Mouse (Mus musculus): ENCODE data around the gene Slc7a8. TPM values are rescaled to one million over a fixed set of nuclear protein-coding genes. Genes with fewer than 3 reads are reported as not detected.

Slc7a8 gene
- polyA plus RNA-seq, 1 experiment from 2014 or later, result 7.1 TPM

DNA sequence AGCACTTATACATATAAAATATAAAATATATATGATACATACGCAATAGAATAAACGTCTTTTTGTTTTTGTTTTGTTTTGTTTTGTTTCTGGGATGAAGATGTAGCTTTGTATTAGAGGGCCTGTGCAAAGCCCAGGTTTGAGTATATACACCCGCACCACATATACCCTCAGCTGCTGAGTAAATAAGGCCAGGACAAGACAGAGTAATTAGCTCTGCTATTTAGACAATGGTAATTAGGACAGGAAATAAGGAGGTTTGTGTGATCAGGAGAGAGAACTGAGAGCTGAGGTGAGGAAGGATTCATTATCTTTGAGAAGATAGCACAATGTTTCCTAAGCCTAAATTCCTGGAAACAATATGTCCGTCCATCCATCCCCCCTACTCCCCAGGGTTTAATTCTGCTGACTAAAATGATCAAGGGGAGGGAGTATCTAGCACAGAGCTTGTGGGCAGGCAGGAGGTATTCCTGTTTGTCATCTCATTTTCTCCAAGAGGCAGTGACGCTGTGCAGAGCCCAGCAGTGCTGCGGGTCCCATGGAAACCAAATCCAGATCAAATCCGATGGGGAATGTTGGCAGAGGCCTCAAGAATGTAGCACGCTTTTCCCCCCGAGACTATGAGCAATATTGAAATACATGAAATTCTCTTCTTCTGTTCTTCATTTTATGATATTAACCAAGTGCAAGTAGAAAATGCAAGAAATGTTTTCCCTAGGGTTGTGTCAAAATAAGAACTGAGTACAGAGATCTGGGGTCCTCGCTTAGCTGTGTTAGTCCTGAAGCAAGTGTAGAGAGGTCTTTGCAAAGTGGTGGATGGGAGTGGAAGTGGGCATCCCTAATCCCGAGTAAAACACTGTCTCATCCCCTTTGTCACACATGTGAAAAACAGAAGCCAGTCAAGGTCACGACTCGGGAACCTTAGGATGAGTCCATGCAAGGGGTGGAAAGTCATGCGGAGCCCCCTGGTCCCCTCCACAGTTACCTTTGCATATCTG is 44.9 kb downstream of the Slc7a8 start:
- Histone ChIP-seq H3K9me3 (ENCODE audit: control insufficient read depth, low read length) (no peaks in the 10 kb centered on the region), H3K4me2 (no peak overlapping the region), H3K27ac (ENCODE audit: low read depth, low read length) (no peak overlapping the region), H3K36me3 (ENCODE audit: control insufficient read depth, insufficient read depth, low read length) (no peaks in the 10 kb centered on the region), H3K9ac (ENCODE audit: low read depth, low read length) (no peak overlapping the region), H3K4me3 (ENCODE audit: low read depth, low read length) (no peak overlapping the region), H3K4me1 (replicated peaks; ENCODE audit: control insufficient read depth, insufficient read depth, low read length) (no peaks in the 10 kb centered on the region), H3K27me3 (replicated peaks; ENCODE audit: control insufficient read depth, insufficient read depth, low read length) (no peaks in the 10 kb centered on the region)
- DNase-seq (ENCODE audit: low spot score) (no peak), ATAC-seq (replicated peaks; ENCODE audit: low FRiP score) (no peak)
- 69% methylated on average over 14 of the region's 14 CpGs for WGBS

DNA sequence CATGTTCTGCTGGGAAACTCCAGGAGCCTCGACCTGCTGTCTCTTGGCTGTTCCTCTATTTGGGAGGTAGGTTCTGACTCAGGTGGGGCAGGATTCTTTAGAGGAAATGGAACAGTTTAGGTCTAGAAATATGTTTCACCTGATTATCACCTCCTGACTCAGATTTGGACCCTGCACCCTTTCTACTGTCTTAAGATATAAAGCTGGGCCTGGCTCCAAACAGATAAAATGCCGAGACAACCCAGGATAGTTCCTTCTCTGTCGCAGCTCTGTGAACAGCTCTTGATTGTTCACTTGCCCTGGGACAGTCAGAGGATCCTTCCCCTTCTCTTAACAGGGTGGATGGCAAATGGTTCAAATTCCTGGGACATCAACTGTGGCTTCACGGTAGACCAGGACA is 46.5 kb downstream of the Slc7a8 start:
- H3K27ac ChIP-seq (ENCODE audit: low read depth, low read length), result no peak overlapping the region
- DNase-seq (ENCODE audit: low spot score) (no peak), ATAC-seq (replicated peaks; ENCODE audit: low FRiP score) (no peak)
- no peaks in the 10 kb centered on the region for H3K4me1 ChIP-seq (replicated peaks; ENCODE audit: control insufficient read depth, insufficient read depth, low read length)
- no peaks in the 10 kb centered on the region for H3K9me3 ChIP-seq (ENCODE audit: control insufficient read depth, low read length)
- H3K9ac ChIP-seq (ENCODE audit: low read depth, low read length), result no peak overlapping the region
- no peaks in the 10 kb centered on the region for H3K36me3 ChIP-seq (ENCODE audit: control insufficient read depth, insufficient read depth, low read length)
- H3K27me3 ChIP-seq (replicated peaks; ENCODE audit: control insufficient read depth, insufficient read depth, low read length), result no peaks in the 10 kb centered on the region
- no peak overlapping the region for H3K4me3 ChIP-seq (ENCODE audit: low read depth, low read length)
- WGBS, result 52% methylated on average over 4 of the region's 4 CpGs
- no peak overlapping the region for H3K4me2 ChIP-seq

DNA sequence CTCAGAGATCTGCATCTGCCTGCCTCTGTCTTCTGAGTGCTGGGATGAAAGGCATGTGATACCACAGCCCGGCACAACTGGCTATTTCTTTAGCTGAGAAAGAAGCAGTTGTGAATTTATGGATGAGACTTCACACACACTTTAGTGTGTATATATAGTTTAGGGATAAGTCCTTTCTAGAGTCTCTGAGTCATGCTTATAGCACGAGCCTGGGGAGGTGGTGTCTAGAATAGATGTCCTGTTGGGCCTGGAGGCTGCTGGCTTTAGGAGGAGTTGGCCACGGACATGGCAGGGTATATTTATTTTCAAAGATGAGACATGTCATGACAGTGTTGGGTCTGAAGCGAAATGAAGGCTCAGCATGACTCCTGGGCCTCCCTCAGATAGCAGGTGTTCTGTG is 47.7 kb downstream of the Slc7a8 start:
- DNase-seq (ENCODE audit: low spot score) (no peak), ATAC-seq (replicated peaks; ENCODE audit: low FRiP score) (no peak)
- Histone ChIP-seq H3K4me2 (no peak overlapping the region), H3K4me3 (ENCODE audit: low read depth, low read length) (no peak overlapping the region), H3K36me3 (ENCODE audit: control insufficient read depth, insufficient read depth, low read length) (no peaks in the 10 kb centered on the region), H3K4me1 (replicated peaks; ENCODE audit: control insufficient read depth, insufficient read depth, low read length) (no peaks in the 10 kb centered on the region), H3K27me3 (replicated peaks; ENCODE audit: control insufficient read depth, insufficient read depth, low read length) (no peaks in the 10 kb centered on the region), H3K9me3 (ENCODE audit: control insufficient read depth, low read length) (no peaks in the 10 kb centered on the region), H3K9ac (ENCODE audit: low read depth, low read length) (no peak overlapping the region), H3K27ac (ENCODE audit: low read depth, low read length) (no peak overlapping the region)
- WGBS, result 68% methylated on average over 4 of the region's 4 CpGs

DNA sequence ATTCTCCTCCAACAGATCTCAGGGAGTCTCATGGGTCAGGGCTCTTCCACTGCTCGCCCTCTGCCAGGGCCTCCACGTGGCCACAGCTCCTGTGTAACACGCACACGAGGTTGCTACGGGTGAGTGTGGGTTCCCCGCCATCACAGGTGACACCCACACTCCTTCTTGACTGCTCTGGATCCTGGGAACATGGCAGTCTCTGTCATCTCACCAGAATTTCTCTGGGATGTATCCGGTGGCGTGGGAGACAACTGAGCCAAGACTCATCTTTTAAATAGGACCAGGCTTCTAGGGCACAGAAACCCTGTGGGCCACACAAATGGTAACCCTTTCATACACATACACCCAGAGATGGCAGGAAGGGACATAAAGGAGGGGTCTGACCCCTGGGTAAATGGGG is 49.5 kb downstream of the Slc7a8 start:
- H3K4me1 ChIP-seq (replicated peaks; ENCODE audit: control insufficient read depth, insufficient read depth, low read length), result no peaks in the 10 kb centered on the region
- DNase-seq (ENCODE audit: low spot score) (no peak), ATAC-seq (replicated peaks; ENCODE audit: low FRiP score) (no peak)
- H3K27me3 ChIP-seq (replicated peaks; ENCODE audit: control insufficient read depth, insufficient read depth, low read length), result no peaks in the 10 kb centered on the region
- no peak overlapping the region for H3K27ac ChIP-seq (ENCODE audit: low read depth, low read length)
- no peak overlapping the region for H3K4me2 ChIP-seq
- no peaks in the 10 kb centered on the region for H3K9me3 ChIP-seq (ENCODE audit: control insufficient read depth, low read length)
- H3K36me3 ChIP-seq (ENCODE audit: control insufficient read depth, insufficient read depth, low read length), result no peaks in the 10 kb centered on the region
- no peak overlapping the region for H3K9ac ChIP-seq (ENCODE audit: low read depth, low read length)
- WGBS, result 86% methylated on average over 8 of the region's 8 CpGs
- no peak overlapping the region for H3K4me3 ChIP-seq (ENCODE audit: low read depth, low read length)

DNA sequence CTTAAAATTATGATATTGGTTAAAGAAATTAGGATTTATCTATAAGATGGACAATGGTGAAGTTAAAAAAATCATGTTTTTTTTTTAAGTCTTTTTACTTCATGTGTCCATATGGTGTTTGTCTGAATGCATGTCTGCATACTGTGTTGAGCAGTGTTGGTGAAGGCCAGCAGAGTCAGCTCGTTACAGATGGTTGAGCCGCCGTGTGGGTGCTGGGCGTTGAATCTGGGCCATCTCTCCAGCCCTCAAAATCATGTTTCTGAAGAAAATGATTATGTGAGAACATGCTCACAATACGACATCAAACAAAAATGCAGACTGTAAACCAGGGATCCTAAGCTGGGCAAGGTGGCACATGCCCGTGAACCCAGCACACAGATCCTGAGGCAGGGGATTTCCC is 51.4 kb downstream of the Slc7a8 start:
- WGBS, result 85% methylated on average over 6 of the region's 6 CpGs
- ATAC-seq (replicated peaks; ENCODE audit: low FRiP score) (no peak), DNase-seq (ENCODE audit: low spot score) (no peak)
- no peaks in the 10 kb centered on the region for H3K36me3 ChIP-seq (ENCODE audit: control insufficient read depth, insufficient read depth, low read length)
- H3K4me3 ChIP-seq (ENCODE audit: low read depth, low read length), result no peak overlapping the region
- H3K4me2 ChIP-seq, result no peak overlapping the region
- no peaks in the 10 kb centered on the region for H3K27me3 ChIP-seq (replicated peaks; ENCODE audit: control insufficient read depth, insufficient read depth, low read length)
- H3K9ac ChIP-seq (ENCODE audit: low read depth, low read length), result no peak overlapping the region
- no peaks in the 10 kb centered on the region for H3K4me1 ChIP-seq (replicated peaks; ENCODE audit: control insufficient read depth, insufficient read depth, low read length)
- no peaks in the 10 kb centered on the region for H3K9me3 ChIP-seq (ENCODE audit: control insufficient read depth, low read length)
- H3K27ac ChIP-seq (ENCODE audit: low read depth, low read length), result no peak overlapping the region

GRCm38 (mm10) chr14:54728823-54729653 is 52.7 kb downstream of the Slc7a8 start:
- H3K9me3 ChIP-seq (ENCODE audit: control insufficient read depth, low read length), result no peaks in the 10 kb centered on the region
- WGBS, result 65% methylated on average over 13 of the region's 13 CpGs
- ATAC-seq (replicated peaks; ENCODE audit: low FRiP score), result no peak

GRCm38 (mm10) chr14:54727565-54727964 is 54.2 kb downstream of the Slc7a8 start:
- WGBS, result 73% methylated on average over 5 of the region's 5 CpGs
- no peak overlapping the region for H3K4me2 ChIP-seq
- no peaks in the 10 kb centered on the region for H3K36me3 ChIP-seq (ENCODE audit: control insufficient read depth, insufficient read depth, low read length)
- no peak for ATAC-seq (replicated peaks; ENCODE audit: low FRiP score)
- no peaks in the 10 kb centered on the region for H3K4me1 ChIP-seq (replicated peaks; ENCODE audit: control insufficient read depth, insufficient read depth, low read length)
- H3K27ac ChIP-seq (ENCODE audit: low read depth, low read length), result no peak overlapping the region
- no peaks in the 10 kb centered on the region for H3K27me3 ChIP-seq (replicated peaks; ENCODE audit: control insufficient read depth, insufficient read depth, low read length)
- DNase-seq (ENCODE audit: low spot score), result no peak
- no peak overlapping the region for H3K4me3 ChIP-seq (ENCODE audit: low read depth, low read length)
- H3K9me3 ChIP-seq (ENCODE audit: control insufficient read depth, low read length), result no peaks in the 10 kb centered on the region
- H3K9ac ChIP-seq (ENCODE audit: low read depth, low read length), result no peak overlapping the region

More at GRCm38 (mm10) chr14:54728823-54729653, 52.7 kb downstream of the Slc7a8 start:
- H3K27ac ChIP-seq (ENCODE audit: low read depth, low read length), result no peak overlapping the region
- no peak overlapping the region for H3K9ac ChIP-seq (ENCODE audit: low read depth, low read length)
- H3K4me2 ChIP-seq, result no peak overlapping the region
- H3K27me3 ChIP-seq (replicated peaks; ENCODE audit: control insufficient read depth, insufficient read depth, low read length), result no peaks in the 10 kb centered on the region
- no peaks in the 10 kb centered on the region for H3K4me1 ChIP-seq (replicated peaks; ENCODE audit: control insufficient read depth, insufficient read depth, low read length)
- DNase-seq (ENCODE audit: low spot score), result no peak
- no peak overlapping the region for H3K4me3 ChIP-seq (ENCODE audit: low read depth, low read length)
- no peaks in the 10 kb centered on the region for H3K36me3 ChIP-seq (ENCODE audit: control insufficient read depth, insufficient read depth, low read length)

DNA sequence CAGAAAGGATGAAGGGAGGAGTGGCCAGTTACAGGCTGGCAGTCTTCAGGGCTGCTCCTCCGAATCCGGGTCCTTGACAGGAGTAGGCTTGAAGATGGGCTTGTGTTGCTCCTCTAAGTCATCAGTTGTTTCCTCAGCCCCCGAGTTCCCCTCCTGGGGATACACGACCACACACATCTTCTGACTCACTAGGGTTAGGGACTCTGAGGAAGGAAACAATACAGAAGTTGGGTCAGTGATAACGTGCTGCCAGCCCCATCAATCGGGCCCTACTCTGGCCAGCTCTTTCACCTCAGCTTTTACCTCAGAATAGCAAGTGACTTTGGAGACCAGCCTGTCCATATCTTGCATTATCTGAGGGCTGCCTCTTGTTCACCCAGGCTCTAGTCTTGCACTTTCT is 57.7 kb downstream of the Slc7a8 start:
- Histone ChIP-seq H3K9ac (ENCODE audit: low read depth, low read length) (no peak overlapping the region), H3K36me3 (ENCODE audit: control insufficient read depth, insufficient read depth, low read length) (no peaks in the 10 kb centered on the region), H3K27ac (ENCODE audit: low read depth, low read length) (no peak overlapping the region), H3K4me2 (no peak overlapping the region), H3K27me3 (replicated peaks; ENCODE audit: control insufficient read depth, insufficient read depth, low read length) (no peaks in the 10 kb centered on the region; the same call in 1 of the 2 replicates), H3K4me1 (replicated peaks; ENCODE audit: control insufficient read depth, insufficient read depth, low read length) (no peaks in the 10 kb centered on the region), H3K4me3 (ENCODE audit: low read depth, low read length) (no peak overlapping the region), H3K9me3 (ENCODE audit: control insufficient read depth, low read length) (no peaks in the 10 kb centered on the region)
- DNase-seq (ENCODE audit: low spot score) (no peak), ATAC-seq (replicated peaks; ENCODE audit: low FRiP score) (no peak)
- WGBS, result 47% methylated on average over 6 of the region's 6 CpGs
